Mouse (Mus musculus) spleen, adult 2 months (tissue): ENCODE results near the gene Hoxd10.

Experiments
- CTCF ChIP-seq: fragments of 200-500 bp; IDR thresholded peaks from 2 replicates; pipeline ENCODE4 v1.5.1; 2011; ENCODE audit warnings: mild to moderate bottlenecking, inconsistent platforms; ENCODE audit not compliant: insufficient read depth, insufficient read length, insufficient replicate concordance; ENCODE audit errors: extremely low read depth
- POLR2A ChIP-seq: fragments of 200-500 bp; IDR thresholded peaks from 2 replicates; pipeline ENCODE4 v1.6.1; 2011; ENCODE audit warnings: low read depth, low read length, inconsistent platforms

GRCm38 (mm10) chr2:74655420-74655781 lies 36.3 kb upstream of the Hoxd10 start:
- no peak for TF ChIP-seq CTCF
- no peak for TF ChIP-seq POLR2A
